Mouse (Mus musculus) cerebellum, adult 9-10 months (tissue): ENCODE data around the gene Il3.

Experiments
- DNase-seq: peaks from one replicate; pipeline ENCODE4 v3.0.0; 2022

Il3 gene

DNA sequence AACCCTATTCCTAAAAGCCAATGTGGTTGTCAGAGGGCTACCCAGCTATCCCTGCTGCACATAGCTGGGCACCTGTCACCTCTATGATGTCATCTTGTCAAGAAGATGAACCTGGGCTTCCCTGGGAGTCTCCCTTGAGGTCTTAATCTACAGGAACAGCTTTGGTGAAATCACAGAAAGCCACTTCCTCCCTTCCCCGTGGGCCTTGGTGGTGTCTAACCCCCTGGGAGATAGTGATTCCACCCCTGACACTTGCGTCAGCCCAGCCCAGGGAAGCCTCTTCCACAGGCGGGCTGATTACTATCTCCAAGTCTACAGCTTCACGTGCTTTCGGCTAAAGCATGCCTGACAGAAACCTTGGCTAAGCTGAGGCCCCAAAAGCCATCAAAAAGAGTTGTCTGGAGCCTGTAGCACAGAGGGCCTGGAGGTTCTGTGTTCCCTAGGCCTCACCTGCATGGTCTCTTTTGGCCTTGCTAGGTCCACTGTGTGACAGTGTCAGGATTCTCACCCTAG, 4.4 kb upstream of the Il3 start:
- DNase-seq: no peak

DNA sequence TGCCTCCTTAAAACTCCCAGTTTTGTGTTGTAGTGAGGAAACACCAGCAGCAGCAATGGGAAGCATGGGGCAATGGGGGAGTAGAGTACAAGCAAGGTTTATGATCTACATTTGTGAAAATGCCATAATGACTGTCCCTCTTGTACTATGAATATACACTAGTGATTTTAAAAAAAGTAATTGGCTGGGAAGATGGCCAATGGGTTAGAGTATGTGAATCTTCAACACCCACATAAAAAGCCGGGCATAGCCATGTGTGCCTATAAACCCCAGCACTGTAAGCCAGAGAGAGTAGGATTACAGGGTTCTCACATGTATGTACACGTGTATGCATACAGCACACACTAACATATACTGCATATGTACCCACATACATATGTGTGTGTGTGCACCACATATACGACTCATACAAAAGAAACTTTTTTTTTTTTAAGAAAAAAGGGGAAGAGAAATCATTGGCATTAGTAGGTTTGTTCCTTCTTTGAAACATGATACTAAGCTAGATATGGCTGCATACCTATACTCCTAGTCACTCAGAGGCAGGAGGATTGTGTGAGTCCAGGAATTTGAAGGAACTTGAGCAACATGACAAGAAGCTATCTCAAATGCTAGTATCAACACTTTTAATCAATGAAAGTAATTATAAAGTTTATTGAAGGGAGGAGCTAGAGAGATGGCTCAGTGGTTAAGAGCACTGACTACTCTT, 2.3 kb upstream of the Il3 start:
- no peak for DNase-seq

GRCm38 (mm10) chr11:54264542-54264941, 2.5 kb downstream of the Il3 start:
- peak; percentile 73 for DNase-seq

- DNase-seq: no peak
Measured at GRCm38 (mm10) chr11:54263405-54264031, 3.6 kb downstream of the Il3 start.

DNA sequence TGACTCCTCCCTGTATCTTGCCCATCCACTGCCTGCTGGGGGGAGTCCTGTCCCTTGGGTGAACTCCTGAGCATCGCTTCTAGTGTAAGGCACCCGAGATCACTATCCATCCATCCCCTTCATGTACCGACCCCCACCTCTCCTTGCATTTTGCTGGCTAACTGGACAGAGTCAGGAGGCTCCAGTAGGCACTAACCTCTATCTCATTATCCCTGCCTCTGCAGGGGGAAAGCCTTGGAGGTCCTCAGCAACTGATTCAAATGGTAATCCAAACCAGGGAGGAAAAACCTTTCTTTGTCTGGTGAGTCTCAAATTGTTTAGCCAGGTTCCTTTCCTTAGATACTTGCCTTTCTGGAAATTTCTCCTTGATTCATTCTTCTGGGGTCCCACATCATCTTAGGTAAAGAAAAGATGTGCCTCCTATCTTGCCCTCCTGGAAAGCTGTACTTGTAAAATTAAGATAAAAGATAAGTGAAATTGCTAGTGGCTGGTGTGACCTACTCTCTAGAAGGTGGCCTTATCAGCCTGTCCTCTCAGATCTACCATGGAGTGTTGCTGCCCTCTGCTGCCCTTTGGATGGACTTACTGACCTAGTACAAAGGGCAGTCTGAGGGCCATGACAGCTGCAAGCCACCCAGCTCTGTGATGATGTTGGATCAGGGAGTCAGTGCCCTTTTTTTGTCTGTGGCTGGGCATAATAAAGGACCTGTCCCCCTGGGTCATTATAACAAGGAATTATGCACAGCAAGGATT, 10.3 kb downstream of the Il3 start:
- DNase-seq: peak; percentile 90

- DNase-seq: peak; percentile 21
Measured at GRCm38 (mm10) chr11:54254114-54254513, 13.0 kb downstream of the Il3 start.

- DNase-seq: no peak
Measured at GRCm38 (mm10) chr11:54250575-54250974, 16.5 kb downstream of the Il3 start.

DNA sequence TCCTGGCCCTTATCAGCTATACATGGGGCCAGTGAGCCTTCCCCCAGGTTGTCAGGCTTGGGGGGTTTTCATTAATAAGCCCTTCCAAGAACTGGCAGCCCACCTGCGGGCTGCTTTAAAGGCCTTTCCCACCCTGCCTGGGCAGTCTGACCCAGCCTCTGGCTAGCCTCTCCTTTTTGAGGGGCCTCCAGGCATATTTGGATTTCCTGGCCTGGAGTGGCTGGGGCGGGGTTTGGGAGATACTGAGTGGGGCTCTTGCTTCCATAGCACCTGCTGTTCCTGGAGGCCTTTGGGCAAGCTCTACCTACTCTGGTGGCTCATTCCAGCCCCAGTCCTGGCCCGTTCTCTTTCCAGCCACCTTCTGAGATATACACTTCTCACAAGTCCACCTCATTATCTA, 17.3 kb downstream of the Il3 start:
- no peak for DNase-seq

DNA sequence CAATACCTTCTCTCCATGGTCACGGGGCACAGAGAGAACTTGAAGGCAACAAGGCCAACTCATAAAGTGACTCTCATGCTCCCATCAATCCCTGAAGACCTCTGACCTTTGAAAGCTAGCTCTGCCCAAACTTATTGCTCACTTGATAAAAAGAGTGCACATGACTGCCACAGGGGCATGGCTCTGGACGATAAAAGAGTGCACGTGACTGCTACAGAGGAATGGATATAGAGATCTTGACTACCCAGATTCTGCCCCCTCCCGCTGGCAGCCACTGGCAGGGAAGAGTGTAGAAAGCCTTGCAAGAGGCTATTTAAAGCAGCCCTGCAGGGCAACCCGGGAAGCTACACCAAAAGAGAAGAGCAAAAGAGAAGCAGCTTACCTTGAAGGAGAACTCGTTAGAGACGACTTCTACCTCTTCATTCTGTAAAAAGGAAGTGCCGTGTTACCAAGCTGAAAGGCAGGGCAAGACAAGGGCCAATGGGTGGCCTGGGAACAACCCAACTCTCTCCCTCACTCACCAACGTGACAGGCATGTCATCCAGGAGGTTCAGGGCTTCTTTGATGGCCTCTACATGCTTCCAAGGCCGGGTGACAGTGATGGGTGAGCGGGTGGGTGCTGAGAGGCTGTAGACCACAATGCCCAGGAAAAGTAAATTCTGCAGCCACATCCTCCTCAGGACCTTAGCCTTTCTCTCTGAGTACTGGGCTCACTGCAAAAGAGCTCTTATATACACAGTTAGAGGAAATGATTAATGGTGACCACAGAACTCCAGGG, 17.9 kb downstream of the Il3 start, which contains the start of gene Csf2:
Gene Csf2, minus strand, starts transcription at position 728 of the 778 bp plus-strand sequence.
- no peak for DNase-seq

DNA sequence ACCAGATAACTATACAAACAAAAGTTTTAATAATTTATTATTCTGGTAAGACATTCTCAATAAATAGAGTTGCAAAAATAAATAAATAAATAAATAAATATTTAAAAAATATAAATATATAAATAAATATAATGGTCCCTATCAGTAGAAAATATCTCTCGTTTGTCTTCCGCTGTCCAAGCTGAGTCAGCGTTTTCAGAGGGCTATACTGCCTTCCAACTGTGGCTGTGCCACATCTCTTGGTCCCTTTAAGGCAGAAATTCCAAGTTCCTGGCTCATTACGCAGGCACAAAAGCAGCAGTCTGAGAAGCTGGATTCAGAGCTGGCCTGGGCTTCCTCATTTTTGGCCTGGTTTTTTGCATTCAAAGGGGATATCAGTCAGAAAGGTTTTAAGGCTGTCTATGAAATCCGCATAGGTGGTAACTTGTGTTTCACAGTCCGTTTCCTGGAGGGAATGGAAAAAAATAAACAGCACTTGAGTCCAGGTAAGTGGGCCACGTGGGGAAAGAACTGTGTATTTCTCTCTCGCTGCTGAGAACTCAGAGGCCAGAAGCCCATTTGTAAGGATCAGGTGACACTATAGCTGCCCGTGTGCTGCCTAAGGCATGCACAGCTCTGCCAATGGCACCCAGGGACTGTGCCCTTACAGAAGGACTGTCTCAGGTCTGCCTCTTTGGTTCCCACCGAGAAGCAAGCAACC, 19.7 kb downstream of the Il3 start:
- no peak for DNase-seq

DNA sequence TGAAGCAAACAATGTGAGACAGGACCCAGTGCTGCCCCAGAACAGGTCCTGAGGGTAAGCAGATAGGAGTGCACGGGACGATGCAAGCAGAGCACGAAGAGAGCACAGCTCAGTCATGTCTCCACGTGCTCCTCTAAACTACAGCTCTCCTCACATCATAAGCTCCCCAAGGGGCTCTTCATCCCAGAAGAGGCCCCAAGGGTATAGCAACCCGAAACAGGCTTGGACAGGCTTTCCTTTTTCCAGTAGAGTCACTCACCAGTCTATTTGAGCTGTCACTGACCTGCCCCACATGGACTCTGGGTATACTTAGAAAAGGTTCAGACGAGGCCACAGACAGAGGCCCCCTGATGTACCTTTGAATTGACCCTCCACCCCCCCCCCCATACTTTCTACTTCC, 22.6 kb downstream of the Il3 start:
- DNase-seq: no peak

DNA sequence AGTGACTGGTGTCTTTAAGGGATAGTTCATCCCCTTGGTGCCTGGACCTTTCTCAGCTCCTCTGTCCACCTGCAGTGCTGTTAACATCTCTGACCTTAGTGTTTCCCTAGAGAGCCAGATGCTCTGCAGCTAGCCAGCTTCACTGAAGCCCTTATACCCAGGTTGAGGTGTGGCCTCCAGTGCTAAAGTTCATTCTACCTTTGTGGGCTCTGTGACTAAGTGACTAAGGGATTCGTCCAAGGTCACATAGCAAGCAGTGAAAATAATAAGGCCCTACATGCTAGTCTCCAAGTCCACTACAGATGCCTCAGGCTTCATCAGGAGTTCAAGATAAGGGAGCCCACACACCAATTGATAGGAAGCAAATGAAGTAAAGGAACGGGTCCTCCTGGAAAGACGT, 24.6 kb downstream of the Il3 start:
- no peak for DNase-seq

DNA sequence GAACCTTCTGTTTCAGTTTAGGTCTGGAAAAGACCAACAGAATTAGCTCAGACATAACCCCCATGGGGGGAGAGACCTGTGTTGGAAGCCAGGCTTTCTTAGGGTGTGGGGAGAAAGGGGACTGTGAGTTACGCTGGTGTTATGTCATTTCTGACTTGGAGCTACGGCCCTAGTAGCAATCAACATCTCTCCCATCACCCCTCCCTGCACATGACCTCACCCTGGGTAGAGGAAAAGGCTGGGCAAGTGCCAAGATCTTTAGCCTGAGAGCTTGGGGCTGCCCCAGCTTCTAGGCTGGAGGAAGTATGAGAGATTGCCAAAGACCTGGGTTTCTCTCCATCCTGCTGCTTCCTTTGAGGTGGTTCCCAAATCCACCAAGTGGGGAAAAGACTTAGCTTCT, 30.1 kb downstream of the Il3 start:
- peak; percentile 33 for DNase-seq

GRCm38 (mm10) chr11:54227478-54227877, 39.6 kb downstream of the Il3 start:
- DNase-seq: no peak

DNA sequence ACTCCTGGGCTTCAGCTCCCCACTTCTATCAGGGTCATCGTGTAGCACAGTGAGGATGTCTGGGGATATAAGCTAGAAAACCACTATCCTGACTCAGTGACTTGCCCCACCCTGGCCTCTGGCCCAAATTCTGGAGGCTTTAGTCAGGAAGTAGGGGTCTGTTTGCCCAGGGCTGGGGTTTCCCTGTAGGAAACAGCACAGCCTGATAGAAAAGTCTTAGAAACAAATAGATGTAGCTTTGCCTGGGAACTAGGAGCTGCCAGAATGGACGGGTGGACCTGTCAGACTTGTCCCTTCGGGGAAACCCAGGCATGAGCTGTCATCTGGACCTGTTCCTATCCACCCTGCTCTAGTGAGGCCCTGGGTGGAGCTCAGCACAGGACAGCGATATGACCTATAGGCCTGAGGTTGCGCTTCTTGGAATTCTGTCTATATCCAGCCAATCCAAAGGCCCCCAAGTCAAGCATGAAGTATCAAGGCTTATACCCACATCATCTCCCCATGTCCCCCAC, 42.5 kb downstream of the Il3 start:
- no peak for DNase-seq

- DNase-seq: no peak
Measured at GRCm38 (mm10) chr11:54223637-54224474, 43.2 kb downstream of the Il3 start.

GRCm38 (mm10) chr11:54219903-54220740, 47.0 kb downstream of the Il3 start:
- DNase-seq: no peak

DNA sequence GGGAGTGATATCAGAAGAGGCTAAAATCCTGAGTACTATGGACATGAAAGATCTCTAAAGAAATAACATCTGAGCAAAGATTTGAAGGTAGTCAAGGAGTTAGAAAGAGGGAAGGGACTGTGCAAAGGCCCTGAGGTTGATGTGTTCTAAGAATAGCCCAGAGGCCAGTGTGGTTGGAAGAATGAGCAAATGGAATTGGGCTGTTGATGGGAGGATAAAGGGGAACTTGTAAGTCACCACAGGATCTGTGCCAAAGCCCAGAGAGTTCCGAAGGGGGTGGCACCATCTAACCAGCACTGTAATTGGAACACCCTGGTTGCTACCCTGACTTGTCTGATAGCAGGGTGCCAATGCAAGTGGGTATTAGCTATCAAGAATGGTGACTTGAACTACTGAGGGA, 47.9 kb downstream of the Il3 start:
- no peak for DNase-seq

GRCm38 (mm10) chr11:54217384-54217783, 49.7 kb downstream of the Il3 start:
- peak; percentile 81 for DNase-seq

GRCm38 (mm10) chr11:54216091-54216490, 51.0 kb downstream of the Il3 start:
- DNase-seq: no peak
